Mouse (Mus musculus) CH12.LX (cell line): ENCODE data around the gene Dnm1.

Source experiments
- CHD2 ChIP-seq: IDR thresholded peaks from 2 replicates; pipeline ENCODE4 v1.6.1; 2011; ENCODE audit warnings: low read length, improper control_type of control experiment
- CTCF ChIP-seq, 2 experiments: IDR thresholded peaks in 1 of 2; conservative IDR thresholded peaks in 1 of 2; 2 replicates each; pipeline ENCODE4 v1.5.1; 2011 to 2012; ENCODE audit warnings: low read depth in 2 of 2, low read length in 2 of 2, improper control_type of control experiment in 1 of 2, inconsistent platforms in 1 of 2, mild to moderate bottlenecking in 1 of 2, moderate library complexity in 1 of 2
- ELF1 ChIP-seq: IDR thresholded peaks from 2 replicates; pipeline ENCODE4 v1.6.1; 2014; ENCODE audit warnings: low read depth, mild to moderate bottlenecking, inconsistent platforms, low read length, improper control_type of control experiment
- MAX ChIP-seq: IDR thresholded peaks from 2 replicates; pipeline ENCODE4 v1.6.1; 2011; ENCODE audit warnings: low read length, improper control_type of control experiment
- NELFE ChIP-seq: IDR thresholded peaks from 2 replicates; pipeline ENCODE4 v1.6.1; 2011; ENCODE audit warnings: low read depth, low read length, improper control_type of control experiment
- POLR2AphosphoS2 ChIP-seq: IDR thresholded peaks from 2 replicates; pipeline ENCODE4 v1.6.1; 2011; ENCODE audit warnings: low read depth, low read length, improper control_type of control experiment
- RCOR1 ChIP-seq: conservative IDR thresholded peaks from 2 replicates; pipeline ENCODE4 v1.6.1; 2012; ENCODE audit warnings: low read depth, mild to moderate bottlenecking, inconsistent platforms, low read length, improper control_type of control experiment

DNA sequence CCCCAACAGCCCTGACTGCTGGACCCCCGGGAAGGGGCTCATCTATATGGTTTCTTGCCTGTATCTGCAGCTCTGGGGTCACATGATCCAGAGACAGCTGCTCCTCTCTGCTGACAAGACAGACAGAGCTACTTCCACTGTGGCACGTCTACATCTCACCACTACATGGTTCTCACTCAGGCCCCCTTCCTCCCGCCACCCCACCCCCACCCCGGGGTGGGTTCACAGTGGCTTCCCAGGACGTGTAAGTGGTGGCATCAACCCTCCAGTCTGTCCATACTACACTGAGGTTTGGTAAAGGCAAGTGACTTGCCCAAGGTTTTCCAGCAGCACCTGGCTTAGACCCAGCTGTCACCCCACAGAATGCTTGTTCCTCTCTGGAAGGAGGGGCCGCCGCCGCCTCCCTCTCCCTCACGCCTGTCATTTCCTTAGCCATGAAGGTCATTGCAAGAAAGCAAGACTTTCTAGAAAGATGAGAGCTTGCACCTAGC is 1.6 kb downstream of the Dnm1 start:
- TF ChIP-seq NELFE: no peak
- TF ChIP-seq POLR2AphosphoS2: no peak
- no peak for TF ChIP-seq CTCF (conservative IDR thresholded peaks at IDR 0.05 in 1 of 2, IDR thresholded peaks at IDR 0.05 in 1 of 2; ENCODE audit: low read depth in 2 of 2, low read length in 2 of 2)
- no peak for TF ChIP-seq RCOR1
- TF ChIP-seq MAX: no peak
- TF ChIP-seq ELF1: no peak
- TF ChIP-seq CHD2: no peak
